Mouse (Mus musculus): ENCODE data around the gene Mrgprd. TPM values are rescaled to one million over a fixed set of nuclear protein-coding genes. Genes with fewer than 3 reads are reported as not detected.

Gene Mrgprd
- not detected in 2 replicates for polyA plus RNA-seq (2014; fragmentation: Nextera tagmentation; extraction: Ambion mirVana)

DNA sequence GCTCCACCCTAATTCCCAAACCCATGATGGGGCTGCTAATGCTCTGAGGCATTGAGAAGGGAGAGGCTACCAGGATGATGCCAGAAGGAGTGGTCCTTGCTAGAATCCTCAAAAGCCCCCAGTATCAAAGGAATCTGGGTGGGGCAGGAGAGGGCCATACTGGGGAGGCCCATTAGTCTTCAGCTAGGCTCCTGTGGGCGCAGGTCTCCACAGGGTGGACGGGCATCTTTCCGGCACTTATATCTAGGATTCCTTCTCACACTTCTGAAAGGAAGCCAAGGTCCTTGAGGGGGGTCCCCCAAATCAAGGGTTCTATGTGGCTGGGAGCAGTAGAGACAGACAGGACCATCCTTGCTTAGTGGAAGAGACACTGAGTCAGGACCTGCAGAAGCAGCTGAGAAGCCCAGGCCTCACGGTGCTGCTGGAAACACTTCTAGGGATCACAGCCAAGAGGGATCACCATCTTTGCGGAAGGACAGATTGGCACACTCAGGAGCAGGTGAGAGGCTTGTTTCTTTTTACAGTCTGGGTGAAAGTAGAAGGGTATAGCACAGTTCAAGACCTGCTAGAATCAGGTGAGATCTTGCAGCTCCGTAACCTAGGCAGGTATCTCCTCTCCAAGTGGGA, at the start of gene Mrgprd:
Mrgprd (plus strand) TSS at position 51 of the 627 bp plus-strand sequence.
- H3K9me3 ChIP-seq (ENCODE audit: control insufficient read depth, low read length): no peaks in the 10 kb centered on the region

DNA sequence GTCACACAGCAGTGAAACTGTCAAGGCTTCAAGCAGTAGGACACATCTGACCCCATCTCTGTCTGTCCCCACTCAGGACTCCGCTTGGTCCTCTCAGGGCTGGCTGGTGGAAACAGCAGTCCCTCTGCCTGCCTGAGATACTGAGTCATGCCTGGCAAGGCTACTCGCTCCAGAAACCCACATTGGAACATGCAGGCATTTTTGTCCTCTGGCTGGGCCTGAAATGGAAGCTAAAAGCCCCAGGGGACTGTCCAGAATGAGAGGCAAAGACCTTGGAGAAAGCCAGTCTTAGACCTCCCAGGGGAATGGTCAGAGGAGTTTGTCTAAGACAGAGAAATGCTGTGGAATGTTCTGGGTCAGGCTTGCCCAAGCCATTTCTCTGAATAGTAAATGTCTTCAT, 48.6 kb upstream of the Mrgprd start:
- DNase-seq (ENCODE audit: low spot score) (no peak), ATAC-seq (ENCODE audit: low read depth) (no peak)
- Histone ChIP-seq H3K9me3 (ENCODE audit: control insufficient read depth, low read length) (no peaks in the 10 kb centered on the region), H3K4me1 (ENCODE audit: control insufficient read depth, insufficient read depth, low read length) (no peaks in the 10 kb centered on the region), H3K9ac (ENCODE audit: low read depth, low read length) (no peak overlapping the region), H3K36me3 (ENCODE audit: control insufficient read depth, insufficient read depth, low read length) (peaks cover 64% of the 10 kb centered on the region), H3K4me3 (ENCODE audit: low read depth, low read length) (no peak overlapping the region), H3K27me3 (replicated peaks; ENCODE audit: control insufficient read depth, insufficient read depth, low read length) (no peaks in the 10 kb centered on the region), H3K4me2 (ENCODE audit: low read depth, low read length) (no peak overlapping the region), H3K27ac (replicated peaks; ENCODE audit: low read depth, low read length) (no peak overlapping the region)
- 86% methylated on average over 2 of the region's 2 CpGs for WGBS

More for the DNA sequence above, at the start of gene Mrgprd:
- Histone ChIP-seq H3K4me1 (ENCODE audit: control insufficient read depth, insufficient read depth, low read length) (no peaks in the 10 kb centered on the region), H3K27ac (replicated peaks; ENCODE audit: low read depth, low read length) (no peak within 1 kb of the TSS), H3K4me3 (ENCODE audit: low read depth, low read length) (no peak within 1 kb of the TSS), H3K9ac (ENCODE audit: low read depth, low read length) (no peak within 1 kb of the TSS), H3K27me3 (replicated peaks; ENCODE audit: control insufficient read depth, insufficient read depth, low read length) (no peaks in the 10 kb centered on the region), H3K4me2 (ENCODE audit: low read depth, low read length) (no peak within 1 kb of the TSS), H3K36me3 (ENCODE audit: control insufficient read depth, insufficient read depth, low read length) (no peaks in the 10 kb centered on the region)
- DNase-seq (ENCODE audit: low spot score) (no peak), ATAC-seq (ENCODE audit: low read depth) (no peak)
- 93% methylated on average over 6 of the region's 6 CpGs for WGBS

DNA sequence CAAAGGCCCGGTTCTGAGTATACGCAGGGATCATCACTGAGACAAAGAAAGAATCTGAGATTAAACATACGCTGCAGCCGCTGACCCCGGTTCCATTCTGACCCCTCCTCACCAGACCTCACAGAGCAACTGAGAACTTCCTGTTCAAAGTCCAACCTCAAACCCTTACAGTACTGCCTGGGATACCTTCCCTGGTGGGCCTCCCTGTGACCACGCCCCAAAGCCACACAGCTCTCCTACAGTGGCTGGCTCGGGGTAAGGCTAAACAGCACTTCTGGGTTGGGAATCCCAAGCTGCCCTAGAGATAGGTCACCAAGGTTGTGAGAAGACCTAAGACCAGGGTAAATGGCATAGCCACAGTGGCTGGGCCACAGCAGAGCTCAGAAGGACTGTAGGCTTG, 45.7 kb upstream of the Mrgprd start:
- H3K9me3 ChIP-seq (ENCODE audit: control insufficient read depth, low read length): no peaks in the 10 kb centered on the region
- WGBS: 85% methylated on average over 7 of the region's 7 CpGs
- no peaks in the 10 kb centered on the region for H3K27me3 ChIP-seq (replicated peaks; ENCODE audit: control insufficient read depth, insufficient read depth, low read length)
- ATAC-seq (ENCODE audit: low read depth): no peak
- no peak overlapping the region for H3K4me2 ChIP-seq (ENCODE audit: low read depth, low read length)
- DNase-seq (ENCODE audit: low spot score): no peak
- peaks cover 72% of the 10 kb centered on the region for H3K36me3 ChIP-seq (ENCODE audit: control insufficient read depth, insufficient read depth, low read length)
- H3K9ac ChIP-seq (ENCODE audit: low read depth, low read length): no peak overlapping the region
- no peak overlapping the region for H3K4me3 ChIP-seq (ENCODE audit: low read depth, low read length)
- no peaks in the 10 kb centered on the region for H3K4me1 ChIP-seq (ENCODE audit: control insufficient read depth, insufficient read depth, low read length)
- no peak overlapping the region for H3K27ac ChIP-seq (replicated peaks; ENCODE audit: low read depth, low read length)

DNA sequence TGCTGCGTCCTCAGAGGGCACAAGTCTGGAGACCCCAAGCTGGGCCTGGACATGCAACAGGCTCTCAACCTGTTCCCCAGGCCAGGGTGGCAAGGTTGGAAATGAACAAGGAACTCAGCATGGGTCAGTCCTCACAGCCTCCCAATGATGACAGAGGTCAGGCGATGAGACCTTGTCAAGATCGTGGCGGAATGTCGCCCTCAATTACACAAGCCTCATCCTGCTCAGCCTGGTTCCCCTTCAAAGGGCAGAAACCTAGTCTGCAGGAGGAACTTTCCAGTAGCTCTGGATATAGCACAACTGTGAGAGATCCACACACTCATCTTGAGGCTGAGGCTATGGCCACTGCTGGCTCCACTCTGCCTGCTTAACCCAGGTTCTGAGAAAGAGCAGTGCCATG, 43.7 kb upstream of the Mrgprd start:
- Histone ChIP-seq H3K27me3 (replicated peaks; ENCODE audit: control insufficient read depth, insufficient read depth, low read length) (no peaks in the 10 kb centered on the region), H3K9ac (ENCODE audit: low read depth, low read length) (no peak overlapping the region), H3K4me1 (ENCODE audit: control insufficient read depth, insufficient read depth, low read length) (no peaks in the 10 kb centered on the region), H3K27ac (replicated peaks; ENCODE audit: low read depth, low read length) (no peak overlapping the region), H3K4me2 (ENCODE audit: low read depth, low read length) (no peak overlapping the region), H3K36me3 (ENCODE audit: control insufficient read depth, insufficient read depth, low read length) (peaks cover 88% of the 10 kb centered on the region), H3K9me3 (ENCODE audit: control insufficient read depth, low read length) (no peaks in the 10 kb centered on the region), H3K4me3 (ENCODE audit: low read depth, low read length) (no peak overlapping the region)
- DNase-seq (ENCODE audit: low spot score): no peak
- WGBS: 94% methylated on average over 5 of the region's 5 CpGs
- ATAC-seq (ENCODE audit: low read depth): no peak

DNA sequence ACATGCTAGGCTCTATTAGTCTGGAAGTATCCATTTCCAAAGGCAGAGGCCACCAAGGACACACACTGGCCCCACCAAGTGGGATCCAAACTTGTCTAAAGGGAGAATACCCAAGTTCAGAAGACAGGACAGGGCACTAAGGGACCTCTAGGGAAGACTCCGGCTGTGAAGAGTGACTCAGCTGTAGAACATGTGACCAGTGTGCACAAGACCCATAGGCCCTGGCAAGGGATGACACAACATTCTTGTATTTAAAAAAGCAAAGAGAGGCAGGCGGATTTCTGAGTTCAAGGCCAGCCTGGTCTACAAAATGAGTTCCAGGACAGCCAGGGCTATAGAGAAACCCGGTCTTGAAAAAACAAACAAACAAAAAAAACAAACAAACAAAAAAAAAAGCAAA, 39.1 kb upstream of the Mrgprd start:
- no peak overlapping the region for H3K27ac ChIP-seq (replicated peaks; ENCODE audit: low read depth, low read length)
- 74% methylated on average over 3 of the region's 3 CpGs for WGBS
- ATAC-seq (ENCODE audit: low read depth): no peak
- H3K9me3 ChIP-seq (ENCODE audit: control insufficient read depth, low read length): no peaks in the 10 kb centered on the region
- no peaks in the 10 kb centered on the region for H3K4me1 ChIP-seq (ENCODE audit: control insufficient read depth, insufficient read depth, low read length)
- DNase-seq (ENCODE audit: low spot score): no peak
- no peak overlapping the region for H3K4me3 ChIP-seq (ENCODE audit: low read depth, low read length)
- H3K27me3 ChIP-seq (replicated peaks; ENCODE audit: control insufficient read depth, insufficient read depth, low read length): no peaks in the 10 kb centered on the region
- no peak overlapping the region for H3K4me2 ChIP-seq (ENCODE audit: low read depth, low read length)
- peaks cover 76% of the 10 kb centered on the region for H3K36me3 ChIP-seq (ENCODE audit: control insufficient read depth, insufficient read depth, low read length)
- H3K9ac ChIP-seq (ENCODE audit: low read depth, low read length): no peak overlapping the region

DNA sequence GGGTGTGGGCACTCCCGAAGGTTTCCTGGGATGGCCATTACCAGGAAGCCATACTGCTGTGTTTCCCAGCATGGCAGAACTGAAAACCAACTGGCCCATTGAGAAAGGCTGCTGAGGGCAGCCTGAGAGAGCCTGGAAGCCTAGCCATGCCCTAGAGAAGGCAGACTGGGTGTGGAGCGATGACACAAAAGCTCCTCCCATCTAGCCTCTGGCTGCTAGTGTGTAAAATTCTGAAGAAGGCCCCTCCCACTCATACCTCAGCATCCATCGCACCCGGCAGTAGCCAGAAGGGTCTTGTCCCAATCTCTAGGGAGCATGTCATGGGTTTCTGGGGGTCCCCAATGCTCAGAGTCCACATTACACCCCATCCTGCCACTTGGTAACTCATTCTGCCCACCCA, 33.2 kb upstream of the Mrgprd start:
- no peaks in the 10 kb centered on the region for H3K27me3 ChIP-seq (replicated peaks; ENCODE audit: control insufficient read depth, insufficient read depth, low read length)
- WGBS: 73% methylated on average over 4 of the region's 4 CpGs
- no peak overlapping the region for H3K9ac ChIP-seq (ENCODE audit: low read depth, low read length)
- ATAC-seq (ENCODE audit: low read depth) (no peak), DNase-seq (ENCODE audit: low spot score) (no peak)
- peaks cover 25% of the 10 kb centered on the region; the same call in 1 of the 2 replicates for H3K36me3 ChIP-seq (ENCODE audit: control insufficient read depth, insufficient read depth, low read length)
- H3K4me1 ChIP-seq (ENCODE audit: control insufficient read depth, insufficient read depth, low read length): peaks cover 12% of the 10 kb centered on the region; the same call in 1 of the 2 replicates
- no peak overlapping the region for H3K4me3 ChIP-seq (ENCODE audit: low read depth, low read length)
- no peak overlapping the region for H3K4me2 ChIP-seq (ENCODE audit: low read depth, low read length)
- H3K27ac ChIP-seq (replicated peaks; ENCODE audit: low read depth, low read length): no peak overlapping the region
- H3K9me3 ChIP-seq (ENCODE audit: control insufficient read depth, low read length): no peaks in the 10 kb centered on the region

DNA sequence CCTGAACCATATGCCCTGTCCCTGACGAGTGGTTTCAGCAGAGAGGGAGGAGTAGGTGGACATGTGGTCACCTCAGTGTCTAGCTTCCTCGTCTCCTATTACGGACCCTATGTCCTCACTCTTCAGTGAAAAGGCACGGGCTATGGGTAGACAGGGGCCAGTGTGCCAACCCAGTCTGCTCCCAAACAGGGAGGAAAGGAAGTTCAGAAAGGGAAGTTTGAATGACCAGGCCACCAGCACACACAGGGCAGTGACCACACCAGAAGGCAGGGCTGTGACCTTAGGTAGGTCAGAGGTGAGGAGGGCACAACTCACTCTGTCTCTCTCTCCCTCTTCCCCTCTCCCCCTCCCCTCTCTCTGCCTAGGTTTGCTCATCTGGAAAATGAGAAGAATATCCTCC, 31.6 kb upstream of the Mrgprd start:
- peak overlapping the region; percentile 60 for H3K4me2 ChIP-seq (ENCODE audit: low read depth, low read length)
- no peak overlapping the region for H3K27ac ChIP-seq (replicated peaks; ENCODE audit: low read depth, low read length)
- no peaks in the 10 kb centered on the region for H3K9me3 ChIP-seq (ENCODE audit: control insufficient read depth, low read length)
- WGBS: 30% methylated on average over 4 of the region's 4 CpGs
- no peaks in the 10 kb centered on the region for H3K27me3 ChIP-seq (replicated peaks; ENCODE audit: control insufficient read depth, insufficient read depth, low read length)
- H3K4me3 ChIP-seq (ENCODE audit: low read depth, low read length): peak overlapping the region; percentile 51
- peaks cover 18% of the 10 kb centered on the region; the same call in 1 of the 2 replicates for H3K36me3 ChIP-seq (ENCODE audit: control insufficient read depth, insufficient read depth, low read length)
- DNase-seq (ENCODE audit: low spot score) (no peak), ATAC-seq (ENCODE audit: low read depth) (no peak)
- H3K4me1 ChIP-seq (ENCODE audit: control insufficient read depth, insufficient read depth, low read length): peaks cover 12% of the 10 kb centered on the region; the same call in 1 of the 2 replicates
- peak overlapping the region; percentile 66 for H3K9ac ChIP-seq (ENCODE audit: low read depth, low read length)

DNA sequence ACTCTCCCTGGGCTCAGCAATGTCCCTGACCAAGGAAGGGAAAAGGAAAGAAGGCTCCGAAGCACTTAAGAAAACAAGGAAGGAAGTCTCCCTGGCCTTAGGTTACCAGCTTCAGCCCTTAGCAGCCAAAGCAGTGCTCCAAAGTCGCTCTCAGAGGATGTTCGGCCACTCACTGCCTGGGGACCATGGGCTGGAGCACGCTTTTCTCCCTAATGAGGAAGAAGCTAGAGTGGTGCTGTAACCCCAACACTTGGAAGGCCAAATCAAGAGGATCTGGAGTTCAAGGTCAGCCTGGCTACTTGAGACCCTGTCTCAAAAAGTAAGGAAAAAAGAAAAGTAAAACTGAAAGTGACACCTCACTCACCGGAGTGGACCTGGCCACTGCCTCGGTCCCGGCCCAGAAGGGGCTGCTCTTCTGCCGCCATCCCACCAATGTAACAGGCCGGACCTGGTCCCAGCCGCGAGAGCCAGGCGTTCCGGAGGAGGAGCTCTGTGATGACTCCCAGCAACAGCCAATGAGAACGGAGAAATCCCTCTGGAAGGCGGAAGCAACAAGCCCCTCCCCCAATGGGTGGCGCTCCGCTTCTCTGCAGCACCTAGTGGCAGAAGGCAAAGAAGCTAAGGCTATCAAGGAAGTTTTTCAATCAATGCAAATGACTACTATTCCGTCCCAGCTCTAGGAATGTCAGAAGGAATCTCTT, 31.0 kb upstream of the Mrgprd start, which contains the start of gene Tpcn2:
Tpcn2 (minus strand) TSS at position 525 of the 701 bp plus-strand sequence.
- Histone ChIP-seq H3K4me3 (ENCODE audit: low read depth, low read length) (peak within 1 kb of the TSS; percentile 51), H3K4me1 (ENCODE audit: control insufficient read depth, insufficient read depth, low read length) (peaks cover 12% of the 10 kb centered on the region; the same call in 1 of the 2 replicates), H3K36me3 (ENCODE audit: control insufficient read depth, insufficient read depth, low read length) (peaks cover 15% of the 10 kb centered on the region; the same call in 1 of the 2 replicates), H3K9me3 (ENCODE audit: control insufficient read depth, low read length) (no peaks in the 10 kb centered on the region), H3K27me3 (replicated peaks; ENCODE audit: control insufficient read depth, insufficient read depth, low read length) (no peaks in the 10 kb centered on the region), H3K4me2 (ENCODE audit: low read depth, low read length) (peak within 1 kb of the TSS; percentile 60), H3K9ac (ENCODE audit: low read depth, low read length) (peak within 1 kb of the TSS; percentile 66), H3K27ac (replicated peaks; ENCODE audit: low read depth, low read length) (no peak within 1 kb of the TSS)
- 2% methylated on average over 15 of the region's 18 CpGs for WGBS
- peak; percentile 98 for DNase-seq (ENCODE audit: low spot score)
- peak; percentile 96 for ATAC-seq (ENCODE audit: low read depth)
